Mouse (Mus musculus) spleen, postnatal 36 days (tissue): ENCODE data around the gene Olfr503.
"Not testable (repeated sequence)": the region's sequence is repeated elsewhere in the genome, so short reads cannot be mapped to it uniquely, and the experiment has no call there.

Experiments used
- DNase-seq, 2 experiments: peaks; one replicate each; pipeline ENCODE4 v3.0.0; 2022; ENCODE audit warnings: low spot score in 2 of 2, mixed read lengths in 1 of 2

Gene Olfr503

GRCm38 (mm10) chr7:108544227-108544626 lies at the start of gene Olfr503:
Gene Olfr503, plus strand, starts transcription at chr7:108544527.
- not testable (repeated sequence) for DNase-seq

GRCm38 (mm10) chr7:108524965-108525364 lies 19.4 kb upstream of the Olfr503 start, which contains the start of gene Olfr502:
Gene Olfr502, minus strand, starts transcription at chr7:108525065.
- no peak for DNase-seq

GRCm38 (mm10) chr7:108542416-108542815 lies 1.9 kb upstream of the Olfr503 start:
- DNase-seq = no peak

- DNase-seq = no peak
Observed at GRCm38 (mm10) chr7:108565693-108566092, 21.4 kb downstream of the Olfr503 start, which contains the start of gene Olfr504. Gene Olfr504, minus strand, starts transcription at chr7:108565793.

- DNase-seq = no peak
Observed at GRCm38 (mm10) chr7:108589797-108590196, 45.5 kb downstream of the Olfr503 start.
